Mouse (Mus musculus) cerebellum, adult 11-12 months (tissue): Measurements from ENCODE around the gene Ccni.

Experiments used
- DNase-seq: peaks from one replicate; pipeline ENCODE4 v3.0.0; 2022

Gene Ccni

DNA sequence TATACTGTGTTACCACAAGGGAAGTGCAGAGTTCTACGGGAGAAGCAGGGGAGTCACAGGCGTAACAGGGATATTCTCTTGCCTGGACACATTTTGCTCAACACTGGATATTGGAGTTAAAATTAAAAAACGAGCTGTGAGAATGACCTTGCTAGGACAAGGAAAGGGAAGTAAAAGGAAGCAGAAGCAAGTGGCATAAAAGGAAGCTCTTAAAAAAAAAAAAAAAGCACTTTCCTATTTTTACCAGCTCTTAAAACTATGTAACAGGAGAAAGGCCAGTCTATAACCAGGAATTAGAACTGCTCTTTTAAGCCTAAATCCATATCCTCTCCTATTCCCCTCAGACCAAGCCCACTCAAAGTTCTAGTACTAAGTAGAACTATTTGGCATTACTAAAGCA is 8.1 kb downstream of the Ccni start:
- DNase-seq, result no peak

DNA sequence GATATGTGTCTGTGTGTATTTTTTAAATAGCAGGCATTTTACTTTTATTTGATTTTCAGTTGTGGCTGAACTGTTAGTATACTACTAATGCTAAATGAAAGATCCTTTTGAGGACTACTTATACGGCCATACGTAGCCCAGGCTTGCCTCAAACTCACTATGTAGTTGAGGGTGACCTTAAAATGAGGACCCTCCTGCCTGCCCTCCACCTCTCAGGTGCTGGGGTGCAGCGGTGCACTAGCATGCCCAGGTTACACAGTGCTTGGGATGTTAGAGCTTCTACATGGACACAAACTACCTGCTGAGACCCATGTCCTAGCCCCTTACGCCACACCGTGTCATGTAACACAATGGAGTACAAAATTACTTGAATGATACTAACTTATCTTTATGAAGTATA is 15.9 kb downstream of the Ccni start:
- no peak for DNase-seq

- DNase-seq, result no peak
These were observed 16.7 kb downstream of the Ccni start for GRCm38 (mm10) chr5:93189607-93190006.

DNA sequence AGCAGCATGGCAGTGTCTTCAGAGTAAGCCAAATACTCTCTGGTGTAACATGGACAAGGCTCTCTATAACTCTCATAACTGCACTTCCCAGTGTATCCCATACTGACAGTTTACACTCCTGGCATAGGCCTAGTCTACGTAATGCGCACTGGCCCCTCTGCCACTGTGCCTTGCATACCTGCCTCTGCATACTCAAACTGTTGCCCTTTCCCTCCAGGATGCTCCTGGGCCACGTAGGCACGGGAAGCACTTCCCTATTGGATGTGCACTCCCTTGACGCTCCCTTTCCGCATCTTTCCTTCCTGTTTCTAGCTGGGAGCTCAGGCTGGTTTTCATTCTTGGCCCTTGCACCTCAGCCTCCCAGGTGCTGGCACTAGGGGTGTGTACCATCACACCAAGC is 21.7 kb downstream of the Ccni start:
- DNase-seq, result no peak

DNA sequence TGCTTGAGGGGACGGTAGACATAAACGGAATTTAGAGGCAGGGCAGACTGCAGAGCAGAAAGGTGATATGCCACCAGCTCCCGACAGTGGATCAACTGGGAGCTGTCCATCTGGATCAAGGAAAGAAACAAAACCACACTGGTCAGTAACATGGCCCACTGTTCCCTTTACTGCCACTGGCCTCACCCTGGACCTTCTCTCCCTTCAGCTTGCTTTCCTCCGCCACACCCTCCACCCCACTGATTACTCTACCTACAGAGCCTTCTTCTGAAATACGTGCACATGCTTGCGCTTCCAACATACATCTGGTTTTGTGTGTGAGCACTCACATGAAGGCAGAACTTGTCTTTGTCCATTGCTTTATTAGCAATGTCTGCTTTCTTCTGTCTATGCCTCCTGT is 23.0 kb downstream of the Ccni start:
- no peak for DNase-seq

DNA sequence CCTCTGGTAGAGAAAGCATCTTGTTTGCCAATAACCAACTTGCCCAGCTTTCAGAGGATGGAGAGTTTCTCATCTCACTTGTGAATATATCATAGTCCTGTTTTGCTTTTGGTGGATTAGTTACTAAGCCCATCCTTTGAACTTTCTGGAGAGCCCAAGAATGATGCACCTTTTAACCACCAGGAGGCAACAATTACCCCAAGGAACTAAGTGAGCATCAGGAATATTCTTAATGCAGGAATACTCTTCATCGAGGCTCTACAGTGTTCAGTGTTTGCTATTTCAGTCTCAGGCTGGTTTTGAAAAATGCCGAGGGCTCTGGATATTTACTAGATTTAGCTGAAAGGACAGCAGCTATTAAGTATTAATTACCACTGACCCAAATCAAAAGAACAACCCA is 26.0 kb downstream of the Ccni start:
- DNase-seq, result no peak

GRCm38 (mm10) chr5:93178616-93179015 is 27.7 kb downstream of the Ccni start:
- DNase-seq, result no peak

- no peak for DNase-seq
These were observed 31.6 kb downstream of the Ccni start for GRCm38 (mm10) chr5:93174675-93175074.

- no peak for DNase-seq
These were observed 33.8 kb downstream of the Ccni start for GRCm38 (mm10) chr5:93172536-93172935.

DNA sequence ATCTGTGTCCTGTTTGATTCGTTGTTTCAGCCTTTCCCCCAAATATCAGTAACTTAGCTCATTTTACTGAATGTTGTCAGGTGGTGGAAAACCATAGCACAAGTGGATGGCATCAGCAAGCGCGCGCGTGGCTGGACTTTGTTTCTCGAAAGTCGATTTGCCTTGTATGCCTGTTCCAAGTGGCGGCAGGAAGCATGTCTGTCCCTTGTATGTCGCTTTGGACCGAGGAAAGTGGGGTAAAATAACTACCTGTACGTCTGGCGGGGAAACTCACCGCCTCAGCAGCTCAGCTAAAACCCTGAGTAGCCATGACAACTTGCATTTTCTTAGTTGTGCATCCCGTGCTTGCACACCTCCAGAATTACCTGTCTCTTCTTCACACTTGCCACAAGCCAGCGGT is 34.9 kb downstream of the Ccni start:
- no peak for DNase-seq

DNA sequence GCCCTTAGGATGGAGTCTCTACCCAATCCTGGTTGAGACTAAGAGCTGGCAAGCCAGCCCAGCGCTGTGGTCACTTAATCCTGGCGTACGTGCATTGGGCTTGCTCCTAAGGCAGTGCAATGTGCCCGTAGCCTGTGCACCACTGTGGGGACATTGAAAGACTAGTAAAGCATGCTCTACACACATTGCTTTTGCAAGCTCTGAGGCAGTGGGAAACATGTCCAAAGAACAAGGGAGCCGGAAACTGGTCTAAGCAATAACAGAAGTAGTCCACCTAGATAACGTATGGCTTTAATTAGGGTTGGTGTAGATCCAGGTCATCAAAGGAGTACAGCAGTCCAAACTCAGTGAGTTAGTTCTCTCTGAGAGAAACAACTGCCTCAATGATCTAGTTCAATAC is 37.6 kb downstream of the Ccni start:
- no peak for DNase-seq

DNA sequence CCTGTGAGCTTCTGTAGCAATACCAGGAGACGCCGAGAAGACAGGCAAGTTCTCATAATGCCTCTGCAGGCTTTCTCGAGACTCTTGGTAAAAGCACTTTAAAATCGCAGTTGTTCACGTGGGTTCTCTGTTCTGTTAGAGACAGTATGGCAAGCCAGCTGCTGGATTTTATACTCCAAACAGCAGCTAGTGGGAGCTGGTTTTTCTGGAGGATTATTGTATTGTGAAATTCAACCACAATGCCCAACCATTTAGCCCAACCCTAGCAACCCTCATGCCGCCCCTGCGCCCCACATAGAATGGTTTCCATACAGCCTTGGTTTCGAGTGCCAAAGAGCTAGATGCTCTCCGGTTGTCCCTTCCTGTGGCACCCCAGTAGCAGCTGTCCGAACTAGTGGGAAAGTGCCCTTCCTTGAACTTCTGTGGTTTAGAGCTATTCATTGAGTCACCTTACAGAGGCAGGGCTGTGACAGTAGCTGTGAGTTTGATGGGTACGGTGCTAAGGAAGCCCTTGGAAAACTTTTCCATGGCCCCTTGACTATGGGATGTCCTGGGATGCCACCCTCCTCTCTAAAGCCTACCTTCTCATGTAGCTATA is 38.3 kb downstream of the Ccni start:
- no peak for DNase-seq

DNA sequence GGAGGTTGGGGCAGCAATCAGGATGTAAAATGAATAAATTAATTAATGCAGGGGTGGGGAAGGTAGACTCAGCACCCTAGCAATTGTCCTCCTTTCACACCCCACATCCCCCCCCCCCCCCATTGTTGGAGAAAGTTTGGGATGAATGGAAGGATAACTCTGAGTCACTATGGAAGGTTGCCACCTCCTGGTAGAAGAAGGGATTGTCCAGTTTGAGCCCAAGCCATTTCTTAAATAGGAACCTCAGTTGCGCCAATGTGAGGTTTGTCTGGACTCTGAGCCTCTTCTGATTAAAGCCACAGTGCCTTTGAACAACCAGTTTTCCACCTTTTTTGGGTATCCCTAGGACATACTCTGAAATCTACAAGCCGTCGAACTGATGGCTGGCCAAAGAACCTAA is 42.8 kb downstream of the Ccni start:
- DNase-seq, result peak; percentile 39

DNA sequence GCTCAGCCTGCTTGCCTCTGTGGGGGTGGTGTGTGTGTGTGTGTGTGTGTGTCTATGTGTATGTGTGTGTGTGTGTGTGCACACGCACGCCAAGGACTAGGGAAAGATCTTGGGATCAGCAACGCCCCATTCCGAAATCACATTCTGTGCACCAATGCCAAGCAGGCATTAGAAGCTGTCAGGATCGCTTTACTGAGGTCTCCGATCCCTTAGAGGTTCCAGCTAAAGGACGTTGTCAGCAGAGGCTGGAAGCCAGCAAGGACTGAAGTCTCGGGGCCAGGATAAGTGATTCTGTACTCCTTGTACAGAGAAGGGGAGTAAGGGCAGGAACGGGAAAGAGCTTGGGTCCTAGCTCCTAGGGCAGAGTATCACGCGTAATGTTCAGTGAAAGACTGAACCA is 51.9 kb downstream of the Ccni start:
- no peak for DNase-seq

- DNase-seq, result no peak
These were observed 53.8 kb downstream of the Ccni start for GRCm38 (mm10) chr5:93152451-93152850.

DNA sequence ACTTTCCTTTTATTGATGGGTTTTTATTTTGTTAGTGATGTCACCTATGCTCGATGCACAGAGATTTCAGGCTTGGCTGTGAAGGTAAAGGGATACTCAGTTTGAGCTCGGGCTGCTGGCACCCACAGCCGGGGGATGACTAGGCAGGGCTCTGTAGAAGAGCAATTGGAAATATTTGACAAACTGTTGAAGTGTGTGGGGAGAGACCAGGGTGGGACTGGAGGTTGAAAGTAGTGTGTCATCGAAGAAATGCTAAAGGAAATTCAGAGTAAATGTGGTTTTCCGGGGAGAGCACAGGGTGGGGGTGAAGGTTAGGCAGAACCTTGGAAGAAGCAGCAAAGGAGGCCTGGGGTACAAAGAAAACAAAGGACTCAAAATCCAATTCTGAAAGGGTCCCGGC is 54.3 kb downstream of the Ccni start:
- no peak for DNase-seq

DNA sequence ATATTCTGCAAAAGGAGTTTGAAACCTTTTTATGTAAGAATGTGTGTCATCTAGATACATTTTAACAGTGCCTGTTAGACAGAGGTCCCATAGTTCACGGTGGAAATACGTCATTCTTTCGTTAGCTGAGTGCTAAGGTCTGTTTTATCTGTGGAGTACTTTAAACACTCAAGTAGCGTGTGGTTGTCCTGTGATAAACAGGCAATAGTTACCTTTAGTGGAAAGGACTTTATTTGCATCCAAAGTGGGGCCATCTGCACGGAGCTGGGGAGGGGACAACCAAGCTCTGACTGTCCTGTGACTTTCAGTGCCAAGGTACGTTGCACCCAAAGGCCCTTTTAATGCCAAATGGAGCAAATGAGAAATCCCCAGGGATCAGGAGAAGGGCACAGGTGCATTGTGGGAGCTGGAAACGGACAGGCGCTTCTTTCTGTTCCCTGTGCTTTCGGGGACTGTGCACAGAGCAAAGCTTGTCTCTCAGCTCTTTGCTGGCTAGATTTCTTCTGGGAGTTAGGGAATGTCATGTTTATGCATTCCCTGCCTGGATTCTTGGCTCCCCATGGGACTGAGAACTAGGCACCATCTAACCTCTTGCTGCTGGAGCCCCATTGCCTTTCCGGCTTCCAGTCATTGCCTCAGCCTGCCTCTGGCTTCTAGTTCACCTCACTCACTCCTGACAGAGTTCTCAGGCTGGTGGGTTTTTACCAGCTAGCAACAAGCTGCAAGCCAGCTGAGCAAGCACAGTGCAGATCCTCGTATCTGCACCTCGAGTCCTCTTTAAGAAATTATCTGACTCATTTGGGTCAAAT is 56.1 kb downstream of the Ccni start:
- DNase-seq, result no peak

DNA sequence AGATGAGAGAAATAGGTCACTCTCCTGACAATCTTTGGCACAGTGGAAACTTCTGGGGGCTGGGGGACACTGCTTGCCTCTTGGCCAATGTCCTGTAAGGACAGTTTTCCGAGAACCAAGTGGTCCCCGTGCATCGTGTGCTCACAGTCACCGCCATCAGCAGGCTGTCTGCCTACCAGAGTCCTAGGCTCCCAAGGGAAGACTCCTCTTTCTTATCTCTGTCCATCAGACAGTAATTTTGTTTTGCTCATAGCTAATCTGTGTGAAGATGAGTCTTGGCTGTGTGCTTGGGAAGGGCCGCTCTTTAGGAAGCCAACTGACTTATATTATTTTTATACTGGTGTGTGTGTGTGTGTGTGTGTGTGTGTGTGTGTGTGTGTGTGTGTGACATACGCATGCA is 60.8 kb downstream of the Ccni start:
- no peak for DNase-seq

DNA sequence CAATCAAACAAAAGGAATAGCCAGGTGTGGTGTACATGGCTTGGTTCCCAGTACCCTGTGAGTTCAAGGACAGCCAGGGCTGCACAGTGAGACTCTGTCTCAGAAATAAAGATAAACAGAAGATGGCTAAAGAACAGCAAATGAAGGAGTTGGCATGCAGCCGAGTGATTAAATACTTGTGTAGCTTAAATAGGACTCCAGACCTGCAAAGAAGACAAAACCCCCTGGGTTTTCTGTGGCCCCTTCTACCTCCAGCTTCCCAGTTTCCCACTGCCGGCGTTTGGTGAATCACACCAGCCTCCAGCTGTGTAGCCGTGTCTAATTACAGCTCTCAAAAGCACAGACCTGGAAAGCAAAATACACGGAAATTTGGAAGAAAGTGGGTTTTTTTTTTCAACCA is 61.4 kb downstream of the Ccni start:
- DNase-seq, result no peak

DNA sequence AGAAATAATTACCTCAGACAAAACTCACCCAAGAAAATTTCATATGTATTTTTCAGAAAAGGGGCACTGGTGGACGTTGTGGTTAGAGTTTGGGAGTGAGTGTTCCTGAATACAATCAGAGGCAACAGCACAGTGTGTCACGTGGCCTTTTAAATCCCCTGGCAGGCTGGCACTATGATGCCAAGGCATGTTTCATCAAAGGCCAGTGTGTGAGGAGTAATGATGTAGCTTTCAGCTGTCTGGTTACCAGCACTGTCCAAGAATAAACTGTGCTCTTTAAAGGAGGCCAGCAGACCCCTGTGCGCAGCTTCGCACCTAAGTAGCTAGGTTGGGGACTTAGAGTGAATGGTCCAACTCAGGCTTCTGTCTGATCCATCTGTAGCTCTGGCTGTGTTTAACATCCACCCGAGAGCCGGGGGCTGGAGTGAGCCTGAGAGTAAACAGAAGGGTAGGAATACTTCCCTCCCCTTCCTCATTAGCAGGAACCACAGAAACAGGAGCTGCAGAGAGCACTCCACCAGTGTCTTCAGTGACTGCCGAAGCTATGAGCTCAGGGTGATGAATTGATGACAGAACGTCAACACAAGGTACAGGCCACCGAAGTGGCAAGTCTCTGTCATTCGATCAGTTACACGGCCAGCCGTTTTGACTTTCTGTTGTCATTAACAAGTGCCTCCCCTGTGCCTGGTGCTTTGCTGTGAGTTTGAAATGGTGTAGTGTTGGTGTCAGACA is 62.8 kb downstream of the Ccni start:
- no peak for DNase-seq

- peak; percentile 57 for DNase-seq
These were observed 65.5 kb downstream of the Ccni start for GRCm38 (mm10) chr5:93140747-93141146.

DNA sequence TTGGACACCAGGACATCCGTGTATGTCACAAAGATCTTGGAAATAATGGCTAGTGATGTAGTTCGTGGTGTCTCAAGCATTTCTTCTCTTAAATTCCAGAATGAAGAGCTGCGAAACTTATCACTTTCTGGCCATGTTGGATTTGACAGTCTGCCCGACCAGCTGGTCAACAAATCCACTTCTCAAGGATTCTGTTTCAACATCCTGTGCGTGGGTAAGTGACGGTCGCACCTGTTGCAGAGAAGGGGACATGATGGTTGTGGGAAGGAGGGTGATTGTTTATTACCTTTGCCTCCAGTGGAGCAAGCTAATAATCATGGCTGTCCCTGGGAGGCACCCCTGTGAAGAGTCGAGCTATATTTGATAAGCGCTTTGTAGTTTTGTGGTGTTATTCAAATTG is 66.9 kb downstream of the Ccni start:
- DNase-seq, result no peak

DNA sequence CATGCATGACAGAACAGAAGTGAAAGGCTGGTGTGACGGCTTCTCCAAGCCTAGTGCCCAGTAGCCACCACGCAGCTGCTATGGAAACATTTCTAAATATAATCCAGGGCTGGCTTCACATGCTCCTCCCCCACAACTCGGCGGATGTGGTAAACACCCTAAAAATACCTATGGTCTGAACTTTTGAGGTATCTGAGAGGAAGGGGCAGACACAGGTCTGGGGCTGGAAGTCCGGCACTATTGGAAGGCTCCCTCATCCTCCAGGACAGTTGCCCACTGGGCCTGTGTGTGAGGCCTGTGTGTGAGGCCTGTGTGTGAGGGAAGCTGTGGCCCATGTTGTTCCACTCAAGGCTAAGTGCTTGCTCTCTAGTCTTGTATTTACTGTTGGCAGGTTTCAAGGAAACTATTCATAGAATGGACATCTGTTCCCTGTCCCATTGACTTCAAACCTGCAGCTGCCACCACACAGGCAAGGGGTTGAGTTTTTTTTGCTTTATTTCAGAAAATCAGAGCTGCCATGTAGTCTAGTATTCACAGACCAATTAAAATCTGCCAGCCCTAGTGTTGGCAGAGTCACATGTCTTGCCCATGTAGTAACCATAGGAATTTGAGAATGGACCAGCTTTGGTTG is 69.2 kb downstream of the Ccni start:
- no peak for DNase-seq
